Mouse (Mus musculus) left cerebral cortex, postnatal 36 days (tissue): ENCODE data around the gene Gm17334. TPM values are rescaled to one million over a fixed set of nuclear protein-coding genes. Genes with fewer than 3 reads are reported as not detected.

Experiments used
- microRNA-seq: library from miRNA; unstranded; fragments of <30 nt; microRNA quantifications from one replicate; pipeline ENCODE4 v1.2.0, GENCODE M21; 2022
- total RNA-seq, 2 experiments: library from RNA; stranded (reverse); gene quantifications; 2 replicates each; pipeline ENCODE4 v1.2.3; 2021

The Gm17334 gene
- total RNA-seq, 2 experiments from 2014 or later, result 0.96 to 1.2 TPM

Small RNA genes within 50 kb of the gene (microRNA-seq; reads per million reads assigned to microRNA genes)
- not detected for gene Mir7671

Other genes with a start within 250 kb of the Gm17334 start
- 100 to 1,000 TPM; 115 to 130 TPM for gene Kif3a, start 205.8 kb downstream of the Gm17334 start, total RNA-seq
- not detected for gene Il4, start 154.5 kb downstream of the Gm17334 start, total RNA-seq
- not detected for gene Il13, start 138.5 kb downstream of the Gm17334 start, total RNA-seq
- 10 to 100 TPM in 1 of 2 experiments, 1 to 10 TPM in 1; 9.9 to 11.3 TPM for gene Rad50, start 65.9 kb downstream of the Gm17334 start, total RNA-seq
- gene Il5, start 52.4 kb downstream of the Gm17334 start, total RNA-seq, result not detected
- 1 to 10 TPM; 6.5 to 6.6 TPM for gene Irf1, start 3.2 kb downstream of the Gm17334 start, total RNA-seq
- 1 to 10 TPM; 4.0 to 4.5 TPM for gene Gm12216, start 86.1 kb upstream of the Gm17334 start, total RNA-seq
- gene Slc22a5, start 118.5 kb upstream of the Gm17334 start, total RNA-seq, result 10 to 100 TPM in 1 of 2 experiments, 1 to 10 TPM in 1; 7.8 to 13.1 TPM
- 1 to 10 TPM; 1.1 to 1.9 TPM for gene Slc22a21, start 207.1 kb upstream of the Gm17334 start, total RNA-seq